Mouse (Mus musculus) 3T3-L1 (cell line): ENCODE results near the gene Gm15319.
"Not testable (repeated sequence)": the region's sequence is repeated elsewhere in the genome, so short reads cannot be mapped to it uniquely, and the experiment has no call there.

Experiments used
- DNase-seq: peaks from one replicate; pipeline ENCODE4 v3.0.0-alpha.2; 2015; ENCODE audit warnings: low read depth, low spot score

The Gm15319 gene

DNA sequence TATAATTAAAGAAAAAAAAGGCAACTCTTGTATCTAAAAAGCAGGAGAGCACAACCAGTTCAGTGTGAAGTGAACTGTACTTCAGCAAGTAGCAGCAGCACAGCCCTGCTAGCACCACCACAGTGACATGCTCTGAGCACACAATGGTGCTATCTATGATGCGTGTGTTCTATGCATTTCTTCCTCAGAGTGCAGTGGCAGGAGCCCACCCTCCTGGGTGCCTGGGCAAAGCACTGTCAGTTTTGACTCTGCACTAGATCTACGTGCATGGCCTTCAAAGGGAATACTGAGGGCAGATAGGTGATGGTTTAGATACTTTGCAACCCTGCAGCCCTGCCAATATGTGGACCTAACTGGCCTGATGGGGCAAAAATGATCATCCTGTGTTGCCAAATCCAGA, at the start of gene Gm15319:
Gene Gm15319 (minus strand): TSS at position 101 of the 400 bp plus-strand sequence.
- not testable (repeated sequence) for DNase-seq

DNA sequence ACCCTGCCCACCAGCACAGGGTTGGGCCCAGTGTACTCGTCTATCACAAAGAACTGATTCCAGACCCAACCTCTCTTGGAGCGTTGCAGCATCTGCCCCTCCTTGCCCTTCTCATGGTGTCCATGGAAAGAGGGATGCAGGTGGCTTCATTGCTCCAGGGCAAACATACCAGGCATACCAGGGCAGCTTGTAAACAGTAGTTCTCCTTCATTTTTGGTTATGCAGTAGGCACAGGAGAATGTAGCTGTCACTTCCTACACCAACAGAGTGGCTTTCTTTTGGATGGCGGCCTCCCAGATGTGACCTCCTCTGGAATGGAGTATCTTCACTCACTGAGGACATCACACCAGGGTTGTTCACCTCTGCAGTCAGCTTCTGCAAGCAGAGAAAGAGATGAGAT, 47.3 kb upstream of the Gm15319 start:
- DNase-seq, result not testable (repeated sequence)

DNA sequence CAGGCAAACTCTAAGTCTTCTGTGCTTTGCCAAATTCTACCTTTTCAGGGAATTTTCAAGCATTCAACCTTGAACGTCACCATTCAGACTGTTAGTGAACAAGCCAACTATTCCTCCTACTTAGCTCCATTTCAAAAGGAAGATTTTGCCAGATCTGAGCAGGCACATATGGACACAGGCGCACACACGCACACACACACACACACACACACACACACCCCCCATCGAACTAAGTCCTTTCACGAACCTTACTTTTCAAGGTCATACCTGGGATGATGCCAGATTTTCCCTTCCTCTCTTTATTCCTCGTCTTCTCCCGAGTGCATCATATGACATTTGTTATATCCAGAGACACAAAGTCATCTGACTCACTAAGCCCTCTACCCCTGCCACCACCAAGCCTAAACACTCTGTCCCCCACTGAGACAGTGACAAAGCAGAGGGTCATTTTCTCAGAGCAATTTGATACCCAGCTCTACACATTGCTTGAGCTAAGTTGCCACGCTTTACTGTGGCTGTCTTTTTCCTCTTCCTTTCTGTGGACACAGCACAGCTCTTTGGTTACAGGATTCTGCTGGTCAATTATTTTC, 45.5 kb upstream of the Gm15319 start:
- peak; percentile 1 for DNase-seq

DNA sequence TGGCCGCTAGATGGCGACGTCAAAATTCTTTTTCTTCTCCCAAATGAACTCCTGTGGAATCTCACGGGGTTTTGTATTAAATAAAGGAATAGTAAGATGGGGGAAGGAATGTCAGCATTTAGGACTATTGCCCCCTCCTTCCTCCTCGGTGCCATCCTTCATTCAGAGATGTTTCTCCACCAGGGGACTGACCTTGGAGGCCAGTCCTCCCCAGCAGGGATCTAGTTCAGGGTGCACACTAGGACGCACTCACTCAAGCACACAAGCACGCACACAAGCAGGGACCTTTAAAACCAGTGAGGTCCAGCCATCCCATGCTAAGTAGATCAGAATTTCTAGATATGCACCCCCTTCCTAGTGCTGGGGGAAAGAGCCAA, 26.3 kb upstream of the Gm15319 start:
- not testable (repeated sequence) for DNase-seq

DNA sequence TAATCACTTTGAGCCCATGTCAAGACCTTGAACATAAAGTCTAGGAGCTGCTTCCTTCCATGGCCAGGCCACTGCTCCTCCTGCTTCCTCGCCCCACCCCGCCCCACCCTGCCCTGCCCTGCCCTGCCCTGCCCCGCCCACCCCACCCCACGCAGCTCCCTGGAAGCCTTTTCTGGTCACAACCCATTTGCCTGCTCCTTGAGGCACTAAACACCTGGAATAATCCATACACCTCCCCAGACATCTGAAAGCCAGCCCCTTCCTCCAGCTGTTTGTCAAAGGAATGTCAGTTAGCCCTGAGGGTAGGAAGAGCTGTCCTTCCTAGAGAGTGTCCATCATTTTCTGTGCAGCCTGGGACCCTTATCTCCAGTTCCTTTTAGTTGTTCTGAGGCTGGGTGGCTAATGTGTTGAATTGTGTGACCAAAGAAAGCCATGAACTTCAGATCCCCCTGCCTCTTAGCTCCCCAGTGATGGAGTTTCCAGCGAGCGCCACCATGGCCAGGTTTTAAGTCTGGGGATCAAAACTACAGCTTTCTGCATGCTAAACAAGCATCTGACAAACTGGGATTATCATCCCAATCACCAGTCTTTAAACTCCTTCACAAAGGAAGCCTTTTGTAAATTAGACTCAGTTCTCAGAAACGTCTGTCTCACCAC, 25.8 kb upstream of the Gm15319 start:
- DNase-seq, result not testable (repeated sequence)

DNA sequence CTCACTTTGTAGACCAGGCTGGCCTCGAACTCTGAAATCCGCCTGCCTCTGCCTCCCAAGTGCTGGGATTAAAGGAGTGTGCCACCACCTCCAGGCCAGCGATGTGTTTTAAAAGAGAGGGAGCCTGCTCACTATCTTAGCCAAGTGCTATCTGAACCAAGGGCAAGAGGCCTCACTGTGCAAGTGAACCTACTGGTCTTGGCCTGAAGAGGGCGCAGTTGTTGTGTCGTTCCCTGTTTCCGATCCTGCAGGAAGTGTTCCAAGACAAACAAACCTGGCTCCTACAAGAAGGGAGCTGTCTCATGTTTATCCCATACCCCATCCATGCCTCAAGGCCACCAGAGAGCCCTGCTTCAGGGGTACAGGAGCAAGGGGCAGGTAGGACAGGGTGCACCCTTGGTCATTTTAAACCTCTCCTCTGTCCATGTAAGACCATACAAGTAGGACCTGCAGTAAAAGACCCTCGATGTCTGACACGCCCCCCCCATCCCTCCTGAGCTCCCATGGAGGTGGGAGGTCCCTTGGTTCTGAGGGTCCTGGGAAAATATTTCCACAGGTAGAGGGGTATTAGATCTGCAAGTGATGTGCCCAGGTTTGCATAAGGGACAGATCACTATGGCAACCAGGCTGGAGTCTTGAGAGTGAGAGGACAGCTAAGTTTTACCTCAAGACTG, 24.2 kb upstream of the Gm15319 start:
- DNase-seq, result not testable (repeated sequence)

DNA sequence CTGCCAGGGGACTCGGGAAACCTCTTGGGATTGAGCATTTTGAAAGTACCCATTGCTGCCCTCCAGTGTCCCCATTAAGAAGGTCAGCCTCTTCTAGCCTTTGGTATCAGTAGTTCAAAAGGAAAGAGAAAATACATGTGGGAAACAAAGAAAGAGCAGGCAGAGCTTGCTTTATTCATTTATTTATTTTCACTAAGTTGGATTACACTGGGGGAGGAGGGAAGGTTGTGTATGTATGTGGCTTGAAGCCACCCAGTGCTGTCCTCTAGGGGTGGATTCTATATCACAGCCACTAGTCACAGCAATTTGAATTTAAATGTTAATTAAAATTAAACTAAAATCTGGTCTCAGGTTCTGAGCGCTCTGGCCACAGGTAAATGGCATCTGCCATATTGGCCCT, 22.0 kb upstream of the Gm15319 start:
- DNase-seq, result not testable (repeated sequence)

DNA sequence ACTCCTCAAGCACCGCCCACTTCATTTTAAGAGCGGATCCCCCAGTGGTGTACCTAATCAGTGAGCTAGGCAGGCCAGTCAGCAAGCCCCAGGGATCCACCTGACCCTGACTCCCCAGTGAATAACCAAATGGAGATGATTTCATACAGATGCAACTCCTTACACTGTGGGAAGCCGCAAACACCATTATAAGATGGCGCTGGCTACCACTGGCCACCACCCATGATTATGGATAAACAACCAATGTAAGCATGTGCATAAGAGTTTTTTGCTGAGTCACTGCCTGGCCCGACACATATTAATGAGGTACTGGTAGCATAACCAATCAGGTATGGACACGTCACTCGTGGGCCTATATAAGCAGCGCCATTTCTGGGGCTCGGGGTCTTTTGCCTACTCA, 21.1 kb upstream of the Gm15319 start:
- DNase-seq, result not testable (repeated sequence)

DNA sequence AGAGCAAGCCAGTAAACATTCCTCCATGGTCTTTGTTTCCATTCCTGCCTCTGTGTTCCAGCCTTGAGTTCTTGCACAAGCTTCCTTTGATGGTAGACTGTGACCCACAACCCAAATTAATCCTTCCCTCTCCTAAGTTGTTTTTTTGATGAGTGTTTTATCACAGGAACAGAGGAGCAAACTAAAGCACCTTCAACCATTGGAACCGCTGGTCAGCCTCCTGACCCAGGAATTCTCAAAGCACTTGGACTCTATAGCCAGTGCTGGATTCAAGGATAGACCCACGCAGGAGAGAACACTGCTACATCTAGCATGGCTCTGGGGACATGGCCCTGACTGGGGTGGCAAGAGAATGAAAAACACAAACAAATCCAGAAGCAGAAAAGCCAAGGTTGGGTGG, 19.1 kb upstream of the Gm15319 start:
- not testable (repeated sequence) for DNase-seq

DNA sequence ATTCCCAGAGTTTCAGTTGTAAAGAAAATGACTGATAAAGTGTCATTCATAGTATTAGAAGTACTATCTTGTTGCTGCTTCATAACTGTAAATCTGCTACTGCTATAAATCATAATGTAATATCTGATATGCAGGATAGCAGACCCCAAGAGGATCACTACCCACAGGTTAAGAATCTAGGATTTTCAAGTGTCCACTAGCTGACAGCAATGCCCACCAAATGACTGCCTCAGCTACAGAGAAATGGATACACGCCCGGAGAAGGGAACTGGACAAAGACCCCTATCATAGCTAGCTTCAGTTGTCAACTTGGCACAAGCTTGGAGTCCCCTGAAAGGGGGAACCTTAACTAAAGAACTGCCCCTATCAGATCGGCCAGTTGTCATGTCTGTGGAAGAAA, 18.6 kb upstream of the Gm15319 start:
- DNase-seq, result not testable (repeated sequence)

DNA sequence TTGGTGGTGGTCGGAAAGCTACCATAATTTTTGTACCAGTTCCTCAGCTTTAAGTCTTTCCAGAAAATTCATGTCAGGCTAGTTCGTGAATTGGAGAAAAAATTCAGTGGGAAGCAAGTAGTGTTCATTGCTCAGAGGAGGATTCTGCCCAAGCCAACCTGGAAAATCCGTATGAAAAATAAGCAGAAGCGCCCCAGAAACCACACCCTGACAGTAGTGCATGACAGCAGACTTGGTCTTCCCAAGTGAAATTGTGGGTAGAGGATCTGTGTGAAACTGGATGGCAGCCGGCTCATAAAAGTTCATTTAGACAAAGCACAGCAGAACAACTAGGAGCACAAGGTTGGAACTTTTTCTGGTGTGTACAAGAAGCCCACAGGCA, 18.2 kb upstream of the Gm15319 start:
- not testable (repeated sequence) for DNase-seq

DNA sequence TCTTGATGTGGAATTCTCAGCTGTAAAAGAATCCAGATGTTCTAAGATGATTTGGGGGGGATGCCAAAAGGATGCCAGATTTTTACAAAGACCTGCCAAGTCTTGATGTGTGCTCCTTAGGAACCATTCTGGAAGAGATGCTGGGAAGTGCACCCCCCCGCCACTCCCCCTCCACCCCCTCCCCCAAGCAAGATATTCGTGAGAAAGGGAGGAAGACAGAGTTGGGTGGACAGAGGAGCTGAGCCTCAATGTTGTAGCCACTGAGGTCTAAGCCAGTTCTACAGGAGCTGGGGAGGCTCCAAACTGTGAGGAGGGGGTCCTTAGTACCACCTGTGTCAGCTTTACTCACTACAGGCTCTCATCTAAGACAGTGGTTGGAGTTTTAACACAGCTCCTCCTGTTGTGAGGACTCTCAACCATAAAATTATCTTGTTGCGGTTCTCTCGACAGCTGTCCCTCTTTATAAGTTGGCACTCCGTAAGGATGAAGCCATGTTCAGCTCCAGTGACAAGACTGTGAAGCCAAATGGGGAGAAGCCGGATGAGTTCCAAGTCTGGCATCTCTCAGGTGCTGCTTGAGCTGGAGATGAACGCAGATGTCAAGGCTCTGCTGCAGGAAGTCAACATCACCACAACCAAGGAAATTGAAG, 17.7 kb upstream of the Gm15319 start:
- DNase-seq, result not testable (repeated sequence)

DNA sequence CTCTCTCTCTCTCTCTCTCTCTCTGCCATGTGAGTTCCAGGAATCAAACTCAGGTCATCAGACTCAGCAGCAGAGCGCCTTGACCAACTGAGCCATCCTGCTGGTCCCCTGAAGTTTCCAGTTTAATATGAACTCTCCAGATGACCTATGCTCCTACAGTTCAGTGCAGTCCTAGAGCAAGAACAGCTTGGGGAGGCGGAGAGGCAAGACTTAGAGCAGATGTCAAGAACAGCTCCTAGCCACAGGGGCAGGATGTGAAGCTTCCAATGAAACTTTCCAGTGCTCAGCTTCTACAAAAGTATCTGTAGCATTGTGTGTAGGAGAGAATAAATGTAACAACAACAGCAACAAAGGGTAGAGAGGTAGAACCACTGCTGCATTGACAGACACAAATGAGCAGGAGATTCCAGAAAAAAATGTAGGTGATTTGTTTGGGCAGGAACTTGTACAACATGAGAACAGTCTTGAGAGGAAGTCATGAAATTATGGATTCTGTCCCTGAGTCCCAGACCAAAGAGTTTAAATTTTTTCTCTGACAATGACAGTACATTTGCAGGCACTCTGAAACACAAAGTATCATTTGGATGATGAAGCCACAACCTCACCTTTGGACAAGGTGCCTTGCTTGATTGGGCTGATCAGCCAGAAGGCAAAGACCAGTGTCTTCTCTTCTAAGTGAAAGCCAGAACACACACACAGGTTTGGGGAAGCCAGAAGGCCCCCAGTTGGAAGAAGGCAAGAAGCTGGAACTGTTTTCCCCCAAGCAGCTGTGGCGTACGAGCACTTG, 16.8 kb upstream of the Gm15319 start:
- not testable (repeated sequence) for DNase-seq

DNA sequence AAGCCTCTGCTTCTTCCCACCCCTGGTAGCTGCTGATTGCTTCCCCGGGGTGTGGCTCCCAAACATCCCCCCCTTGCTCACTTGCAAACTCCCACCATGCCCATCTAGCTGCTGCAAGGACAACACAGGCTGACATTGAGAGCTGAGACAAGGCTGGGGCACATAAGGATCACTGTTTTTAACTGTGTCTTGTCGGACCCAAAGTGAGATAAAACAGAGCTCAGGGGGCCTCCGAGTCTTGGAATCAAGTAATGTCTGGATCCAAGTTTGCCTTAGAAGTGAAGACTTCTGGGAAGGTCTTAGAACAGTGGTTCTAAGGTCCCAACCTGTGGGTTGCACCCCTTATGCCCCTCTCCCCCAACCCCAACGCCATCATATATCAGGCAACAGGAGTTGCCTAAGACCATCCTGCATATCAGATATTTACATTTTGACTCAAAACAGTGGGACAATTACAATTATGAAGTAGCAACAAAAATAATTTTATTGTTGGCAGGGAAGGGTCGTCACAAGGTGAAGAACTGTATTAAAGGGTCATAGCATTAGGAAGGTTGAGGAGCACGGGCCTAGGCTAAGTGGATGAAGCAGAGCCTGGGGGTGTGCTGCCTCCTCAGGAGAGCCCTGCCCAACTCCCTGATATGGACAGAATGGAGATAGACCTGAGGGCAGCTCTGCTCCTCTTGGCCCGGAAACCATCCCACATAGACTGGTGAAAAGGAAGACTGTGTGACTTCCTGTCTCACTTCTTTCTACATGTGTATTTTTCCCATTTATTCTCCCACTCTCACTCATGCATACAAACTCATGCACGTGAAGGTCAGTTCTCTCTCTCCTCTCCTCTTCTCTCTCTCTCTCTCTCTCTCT, 16.0 kb upstream of the Gm15319 start:
- DNase-seq, result not testable (repeated sequence)

DNA sequence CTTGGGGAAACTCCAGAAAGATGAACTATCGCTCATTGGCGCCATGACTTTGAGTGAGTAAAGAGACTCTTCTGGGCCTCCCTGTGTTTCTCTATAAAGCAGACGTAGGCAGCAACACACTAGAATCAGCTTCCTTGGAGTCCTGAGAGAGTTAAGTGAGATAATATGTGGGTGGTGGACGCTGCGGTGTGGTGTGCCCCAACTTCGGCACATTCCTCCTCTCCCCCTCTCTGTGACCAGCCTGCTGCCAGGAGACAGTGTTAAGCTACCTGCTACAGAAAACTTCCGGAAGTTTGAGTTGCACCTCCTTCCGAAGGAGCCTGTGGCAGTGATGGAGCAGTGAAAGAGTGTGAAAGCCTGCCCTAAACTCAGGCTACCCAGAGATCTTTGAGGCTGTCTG, 15.3 kb upstream of the Gm15319 start:
- DNase-seq, result not testable (repeated sequence)

DNA sequence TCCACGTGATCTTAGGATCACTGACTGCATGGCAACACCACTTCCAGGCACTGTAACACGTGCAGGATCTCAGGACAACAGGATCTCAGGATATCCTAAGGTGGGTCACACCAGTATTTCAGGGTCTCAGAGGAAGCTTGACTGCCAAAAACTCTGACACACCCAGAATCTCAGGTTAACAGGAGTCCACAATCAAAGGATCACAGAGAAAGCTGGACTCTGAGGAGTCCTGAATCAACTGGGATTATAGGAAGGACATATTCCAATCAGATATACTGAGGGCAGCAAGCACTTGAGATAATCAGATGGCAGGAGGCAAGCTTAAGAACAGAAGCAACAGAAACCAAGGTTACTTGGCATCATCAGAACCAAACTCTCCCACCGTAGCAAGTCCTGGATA, 12.7 kb upstream of the Gm15319 start:
- not testable (repeated sequence) for DNase-seq

DNA sequence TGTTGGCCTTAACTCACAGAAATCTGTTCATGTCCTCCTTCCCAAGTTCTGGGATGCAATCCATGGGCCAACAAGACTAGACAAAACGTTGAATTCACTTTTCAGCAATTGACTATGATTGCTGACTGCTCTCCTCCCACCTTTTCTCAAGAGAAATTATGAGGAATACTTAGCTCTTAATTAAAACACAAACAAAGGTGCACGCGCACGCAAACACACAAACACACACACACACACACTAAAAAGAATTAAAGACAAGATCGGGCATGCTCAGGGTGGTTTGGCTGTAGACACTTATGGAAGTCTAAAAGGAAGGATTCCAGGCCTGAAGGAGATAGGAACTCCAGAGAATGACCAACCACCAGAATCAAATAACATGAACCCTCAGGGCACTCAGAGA, 6.6 kb downstream of the Gm15319 start:
- DNase-seq, result not testable (repeated sequence)

DNA sequence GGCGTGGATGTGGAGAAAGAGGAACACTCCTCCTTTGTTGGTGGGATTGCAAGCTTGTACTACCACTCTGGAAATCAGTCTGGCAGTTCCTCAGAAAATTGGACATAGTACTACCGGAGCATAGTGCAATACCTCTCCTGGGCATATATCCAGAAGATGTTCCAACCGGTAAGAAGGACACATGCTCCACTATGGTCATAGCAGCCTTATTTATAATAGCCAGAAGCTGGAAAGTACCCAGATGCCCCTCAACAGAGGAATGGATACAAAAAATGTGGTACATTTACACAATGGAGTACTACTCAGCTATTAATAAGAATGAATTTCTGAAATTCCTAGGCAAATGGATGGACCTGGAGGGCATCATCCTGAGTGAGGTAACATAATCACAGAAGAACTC, 9.4 kb downstream of the Gm15319 start:
- DNase-seq, result not testable (repeated sequence)

DNA sequence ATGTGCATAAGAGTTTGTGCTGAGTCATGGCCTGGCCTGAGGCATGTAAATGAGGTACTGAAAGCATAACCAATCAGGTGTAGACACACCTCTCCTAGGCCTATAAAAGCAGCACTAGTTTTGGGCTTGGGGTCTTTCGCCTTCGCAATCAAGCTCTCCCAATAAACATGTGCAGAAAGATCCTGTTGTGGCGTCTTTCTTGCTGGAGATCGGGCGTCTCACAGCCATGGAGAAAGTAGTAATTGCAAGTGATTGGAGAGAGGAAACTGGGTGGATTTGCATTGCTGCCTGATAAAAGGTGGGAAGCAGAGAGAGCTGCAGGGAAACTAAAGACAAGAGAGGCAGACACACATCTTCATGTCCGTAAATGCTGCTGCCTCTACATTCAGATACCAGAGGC, 60.3 kb downstream of the Gm15319 start:
- DNase-seq, result not testable (repeated sequence)

DNA sequence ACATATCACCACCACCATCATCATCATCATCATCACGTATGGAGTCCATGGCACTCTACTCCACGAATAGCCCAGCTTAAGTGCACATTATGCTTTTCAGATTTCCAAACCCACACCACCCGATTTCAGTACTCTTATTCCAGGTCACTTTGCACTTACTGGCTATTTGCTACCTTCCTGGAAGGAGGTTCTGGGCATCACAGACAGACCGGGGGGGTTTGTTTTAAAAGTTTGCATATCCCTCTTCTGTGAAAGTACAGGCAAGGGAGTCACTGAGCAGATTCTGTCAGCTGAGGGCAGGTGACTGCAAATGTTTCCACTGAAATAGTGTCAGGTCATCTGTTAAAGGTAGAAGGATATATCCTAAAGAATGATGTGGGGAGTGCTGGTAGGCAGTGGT, 63.0 kb downstream of the Gm15319 start:
- peak; percentile 1 for DNase-seq
